Mouse (Mus musculus) stomach, embryonic 15.5 days (tissue): ENCODE data around the gene Tppp3. TPM values are rescaled to one million over a fixed set of nuclear protein-coding genes. Genes with fewer than 3 reads are reported as not detected.

Source experiments
- ATAC-seq: fragments of 200-750 bp; cut with Nextera tagmentation; 2 replicates; pipeline ENCODE4 v1.8.0; 2017; ENCODE audit warnings: low read depth, moderate number of reproducible peaks, moderate TSS enrichment; ENCODE audit not compliant: insufficient read depth, low FRiP score
- H3K27ac ChIP-seq: fragments of 300-500 bp; sonication (generic); 2 replicates; pipeline ENCODE4 v1.5.1; 2015; ENCODE audit warnings: mild to moderate bottlenecking, inconsistent platforms
- H3K27me3 ChIP-seq: fragments of 300-500 bp; sonication (generic); replicated peaks from 2 replicates; pipeline ENCODE4 v1.6.1; 2015; ENCODE audit warnings: inconsistent platforms
- H3K36me3 ChIP-seq: fragments of 300-500 bp; sonication (generic); 2 replicates; pipeline ENCODE4 v1.6.1; 2015; ENCODE audit warnings: inconsistent platforms
- H3K4me1 ChIP-seq: fragments of 300-500 bp; sonication (generic); 2 replicates; pipeline ENCODE4 v1.6.1; 2015; ENCODE audit warnings: inconsistent platforms
- H3K4me2 ChIP-seq: fragments of 300-500 bp; sonication (generic); 2 replicates; pipeline ENCODE4 v1.6.1; 2015; ENCODE audit warnings: mild to moderate bottlenecking, inconsistent platforms
- H3K4me3 ChIP-seq: fragments of 300-500 bp; sonication (generic); replicated peaks from 2 replicates; pipeline ENCODE4 v1.5.1; 2015; ENCODE audit warnings: inconsistent platforms
- H3K9ac ChIP-seq: fragments of 300-500 bp; sonication (generic); 2 replicates; pipeline ENCODE4 v1.6.1; 2015; ENCODE audit warnings: inconsistent platforms
- H3K9me3 ChIP-seq: fragments of 300-500 bp; sonication (generic); 2 replicates; pipeline ENCODE4 v1.6.1; 2016; ENCODE audit warnings: inconsistent platforms
- WGBS: fragments of 180-500 bp; shearing (Covaris S2); methylation state at CpG from one replicate; pipeline ENCODE4 v1.1.7; 2015; 5-methylcytosine and 5-hydroxymethylcytosine counted together
- polyA plus RNA-seq: library from polyadenylated mRNA; unstranded; fragments of >200 nt; fragmentation: Nextera tagmentation; extraction: Ambion mirVana; gene quantifications from 2 replicates; pipeline ENCODE4 v1.2.1, GENCODE M21; 2015

Gene Tppp3
- polyA plus RNA-seq, 1 experiment from 2014 or later, result 45.5 TPM

DNA sequence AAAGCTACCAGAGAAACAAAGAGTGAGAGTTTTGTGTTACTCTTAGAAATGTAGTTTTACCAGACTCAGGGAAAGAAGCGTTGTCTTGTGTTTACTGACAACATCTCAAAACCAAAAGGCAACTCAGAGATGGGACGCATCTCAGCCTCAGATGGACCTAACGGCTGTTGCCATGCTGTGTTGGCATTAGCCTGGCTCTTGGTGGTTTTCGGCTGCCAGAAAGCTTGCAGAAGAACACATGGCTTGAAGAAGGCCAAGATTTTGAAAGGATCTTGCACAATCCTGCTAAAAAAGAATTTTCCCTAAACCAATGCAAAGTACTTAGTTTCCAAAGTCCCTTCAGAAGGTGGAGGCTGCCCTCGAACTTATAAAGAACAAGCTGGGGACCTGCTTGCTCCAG is 28.7 kb downstream of the Tppp3 start:
- H3K9me3 ChIP-seq, result no peaks in the 10 kb centered on the region
- 0 out of 2 replicates have a peak, but pooled peaks cover 2% of the 10 kb centered on the region for H3K4me1 ChIP-seq
- ATAC-seq, result no peak
- H3K27me3 ChIP-seq, result no peaks in the 10 kb centered on the region
- no peaks in the 10 kb centered on the region for H3K36me3 ChIP-seq
- H3K27ac ChIP-seq, result no peak overlapping the region
- no peak overlapping the region for H3K9ac ChIP-seq
- no peak overlapping the region for H3K4me3 ChIP-seq
- H3K4me2 ChIP-seq, result no peak overlapping the region
- 89% methylated on average over 5 of the region's 5 CpGs for WGBS

DNA sequence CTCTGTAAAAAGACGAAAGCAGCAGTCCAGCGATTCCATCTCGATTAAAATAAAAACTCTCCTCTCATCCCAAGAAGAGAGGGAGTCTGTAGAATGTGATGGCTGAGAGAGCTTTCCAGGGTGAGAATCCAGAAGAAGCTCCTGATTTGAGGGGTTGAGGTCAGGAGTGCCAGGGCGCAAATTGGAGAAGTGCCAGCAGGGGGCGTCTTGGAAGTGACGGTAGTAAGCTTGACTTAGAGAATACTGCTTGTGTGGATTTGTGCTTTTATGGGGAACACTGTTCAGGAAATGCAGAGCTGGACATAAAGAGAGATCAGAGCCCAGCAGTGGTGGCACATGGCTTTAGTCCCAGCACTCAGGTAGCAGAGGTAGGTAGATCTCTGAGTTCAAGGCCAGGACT is 29.9 kb downstream of the Tppp3 start:
- WGBS, result 9% methylated on average over 6 of the region's 6 CpGs
- Histone ChIP-seq H3K4me2 (no peak overlapping the region), H3K36me3 (no peaks in the 10 kb centered on the region), H3K4me1 (0 out of 2 replicates have a peak, but pooled peaks cover 2% of the 10 kb centered on the region), H3K27me3 (no peaks in the 10 kb centered on the region), H3K27ac (no peak overlapping the region), H3K9ac (no peak overlapping the region), H3K4me3 (no peak overlapping the region), H3K9me3 (no peaks in the 10 kb centered on the region)
- no peak for ATAC-seq

DNA sequence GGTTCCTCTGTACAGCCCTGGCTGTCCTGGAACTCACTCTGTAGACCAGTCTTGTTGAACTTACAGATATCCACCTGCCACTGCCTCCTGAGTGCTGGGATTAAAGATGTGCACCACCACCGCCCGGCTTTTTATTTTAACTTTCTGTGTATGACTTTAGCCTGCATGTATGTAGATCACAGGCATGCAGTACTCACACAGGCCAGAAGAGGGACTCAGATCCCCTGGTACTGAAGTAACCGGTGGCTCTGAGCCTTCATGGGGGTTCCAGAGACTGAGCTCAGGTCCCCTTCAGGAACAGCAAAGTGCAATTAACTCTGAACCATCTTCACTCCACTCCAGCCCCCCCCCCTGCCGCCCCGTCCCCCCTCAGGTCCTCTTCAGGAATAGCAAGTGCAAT is 32.5 kb downstream of the Tppp3 start:
- Histone ChIP-seq H3K4me3 (no peak overlapping the region), H3K9ac (no peak overlapping the region), H3K36me3 (no peaks in the 10 kb centered on the region), H3K27ac (no peak overlapping the region), H3K27me3 (no peaks in the 10 kb centered on the region), H3K9me3 (no peaks in the 10 kb centered on the region), H3K4me1 (no peaks in the 10 kb centered on the region), H3K4me2 (no peak overlapping the region)
- 39% methylated on average over 5 of the region's 5 CpGs for WGBS
- no peak for ATAC-seq

- Histone ChIP-seq H3K36me3 (no peaks in the 10 kb centered on the region), H3K27ac (no peak overlapping the region), H3K4me1 (no peaks in the 10 kb centered on the region), H3K9ac (no peak overlapping the region), H3K4me3 (no peak overlapping the region), H3K9me3 (no peaks in the 10 kb centered on the region), H3K4me2 (no peak overlapping the region), H3K27me3 (no peaks in the 10 kb centered on the region)
- WGBS, result 78% methylated on average over 5 of the region's 5 CpGs
- ATAC-seq, result no peak
These were observed 34.1 kb downstream of the Tppp3 start for GRCm38 (mm10) chr8:105437078-105437748.

DNA sequence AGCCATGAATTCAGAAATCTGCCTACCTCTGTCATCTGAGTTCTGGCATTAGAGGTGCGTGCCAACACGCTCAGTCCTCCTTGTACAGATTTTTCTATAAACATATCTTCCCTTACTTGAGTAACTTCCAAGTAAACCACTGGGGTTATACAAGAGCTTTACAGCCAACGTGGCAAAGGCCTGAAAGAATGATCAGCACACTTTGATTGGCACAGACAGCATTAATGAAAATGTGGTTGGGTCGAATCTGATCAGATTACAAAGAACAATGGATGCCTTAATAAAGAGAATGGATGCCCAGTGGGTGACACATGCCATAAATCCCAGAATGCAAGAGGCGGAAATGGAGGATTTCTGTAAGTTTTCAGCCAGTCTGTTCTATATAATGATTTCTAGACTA is 35.1 kb downstream of the Tppp3 start:
- ATAC-seq, result no peak
- no peaks in the 10 kb centered on the region for H3K27me3 ChIP-seq
- H3K27ac ChIP-seq, result no peak overlapping the region
- no peaks in the 10 kb centered on the region for H3K36me3 ChIP-seq
- no peak overlapping the region for H3K4me3 ChIP-seq
- H3K9me3 ChIP-seq, result no peaks in the 10 kb centered on the region
- H3K4me2 ChIP-seq, result no peak overlapping the region
- H3K9ac ChIP-seq, result no peak overlapping the region
- 71% methylated on average over 5 of the region's 5 CpGs for WGBS
- no peaks in the 10 kb centered on the region for H3K4me1 ChIP-seq

GRCm38 (mm10) chr8:105434136-105434535 is 37.2 kb downstream of the Tppp3 start:
- Histone ChIP-seq H3K27me3 (no peaks in the 10 kb centered on the region), H3K36me3 (no peaks in the 10 kb centered on the region), H3K27ac (no peak overlapping the region), H3K4me2 (no peak overlapping the region), H3K4me1 (no peaks in the 10 kb centered on the region), H3K4me3 (no peak overlapping the region), H3K9ac (no peak overlapping the region), H3K9me3 (no peaks in the 10 kb centered on the region)
- WGBS, result 49% methylated on average over 5 of the region's 5 CpGs
- no peak for ATAC-seq

- Histone ChIP-seq H3K4me3 (no peak overlapping the region), H3K9me3 (no peaks in the 10 kb centered on the region), H3K36me3 (no peaks in the 10 kb centered on the region), H3K27ac (no peak overlapping the region), H3K4me2 (no peak overlapping the region), H3K27me3 (no peaks in the 10 kb centered on the region), H3K9ac (no peak overlapping the region), H3K4me1 (no peaks in the 10 kb centered on the region)
- ATAC-seq, result no peak
- WGBS, result 46% methylated on average over 5 of the region's 5 CpGs
These were observed 37.8 kb downstream of the Tppp3 start for GRCm38 (mm10) chr8:105433511-105433910.

GRCm38 (mm10) chr8:105433021-105433420 is 38.3 kb downstream of the Tppp3 start:
- no peak for ATAC-seq
- Histone ChIP-seq H3K36me3 (no peaks in the 10 kb centered on the region), H3K9me3 (no peaks in the 10 kb centered on the region), H3K4me2 (no peak overlapping the region), H3K4me1 (no peaks in the 10 kb centered on the region), H3K9ac (no peak overlapping the region), H3K4me3 (no peak overlapping the region), H3K27ac (no peak overlapping the region), H3K27me3 (no peaks in the 10 kb centered on the region)
- WGBS, result 56% methylated on average over 6 of the region's 6 CpGs

DNA sequence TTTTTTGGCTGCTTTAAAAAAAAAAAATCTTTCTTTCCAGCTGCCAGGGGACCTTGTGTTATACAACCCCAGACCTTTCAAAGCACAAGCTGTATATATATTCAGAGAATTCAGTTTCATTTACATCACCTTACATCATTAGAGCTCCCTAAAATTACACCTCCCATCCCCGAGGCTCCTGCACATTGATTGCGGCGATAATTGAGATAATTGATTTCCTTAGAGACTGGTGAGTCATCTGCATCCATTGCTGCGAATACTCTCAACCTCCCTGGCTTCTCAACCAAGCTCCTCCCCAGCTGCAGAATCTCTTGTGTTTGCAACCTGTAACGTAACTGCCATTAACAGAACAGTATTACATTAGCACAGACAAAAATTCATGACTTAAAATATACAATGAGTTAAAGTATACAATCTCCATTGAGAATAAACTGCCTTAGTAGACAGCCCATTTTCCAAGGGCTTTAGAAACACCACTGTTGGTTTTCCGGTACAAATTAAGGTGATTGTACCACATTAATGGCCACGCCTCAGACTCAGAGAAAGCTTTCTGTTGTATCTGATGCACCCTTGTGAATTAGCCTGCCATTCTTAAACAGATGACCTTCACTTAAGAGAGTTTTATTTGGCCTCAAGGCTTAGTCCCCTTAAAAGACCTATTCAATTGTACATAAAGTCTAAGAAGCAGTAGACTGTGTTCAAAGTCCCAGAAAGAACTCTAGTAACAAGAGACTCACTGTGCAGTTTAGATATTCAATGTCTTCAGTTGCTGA is 39.4 kb downstream of the Tppp3 start:
- no peaks in the 10 kb centered on the region for H3K36me3 ChIP-seq
- H3K4me2 ChIP-seq, result no peak overlapping the region
- no peaks in the 10 kb centered on the region for H3K27me3 ChIP-seq
- 58% methylated on average over 7 of the region's 7 CpGs for WGBS
- no peak overlapping the region for H3K4me3 ChIP-seq
- no peak overlapping the region for H3K27ac ChIP-seq
- H3K9ac ChIP-seq, result no peak overlapping the region
- no peak for ATAC-seq
- no peaks in the 10 kb centered on the region for H3K9me3 ChIP-seq
- H3K4me1 ChIP-seq, result no peaks in the 10 kb centered on the region

DNA sequence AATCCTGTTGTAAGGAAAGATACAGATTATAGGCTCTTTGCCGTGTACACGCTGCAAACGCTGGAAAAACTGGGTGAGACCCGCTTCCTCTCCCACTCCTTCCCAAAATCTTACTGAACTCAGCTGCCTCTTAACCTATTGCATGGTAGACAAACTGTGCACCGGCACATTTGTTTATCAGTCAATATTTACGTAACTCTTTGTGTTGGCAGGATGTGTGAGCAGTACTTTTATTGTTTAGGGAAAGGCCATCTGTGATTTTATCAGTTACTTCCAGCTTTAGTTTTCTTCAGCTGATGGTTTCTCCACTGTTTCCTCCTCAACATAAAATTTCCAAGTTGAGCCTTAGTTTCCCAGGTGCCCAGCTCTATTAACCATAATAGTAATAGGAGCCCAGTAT is 44.4 kb downstream of the Tppp3 start:
- no peaks in the 10 kb centered on the region for H3K27me3 ChIP-seq
- no peak overlapping the region for H3K4me2 ChIP-seq
- no peak overlapping the region for H3K9ac ChIP-seq
- no peaks in the 10 kb centered on the region for H3K9me3 ChIP-seq
- 54% methylated on average over 6 of the region's 6 CpGs for WGBS
- ATAC-seq, result no peak
- H3K36me3 ChIP-seq, result no peaks in the 10 kb centered on the region
- H3K4me1 ChIP-seq, result no peaks in the 10 kb centered on the region
- no peak overlapping the region for H3K27ac ChIP-seq
- no peak overlapping the region for H3K4me3 ChIP-seq

DNA sequence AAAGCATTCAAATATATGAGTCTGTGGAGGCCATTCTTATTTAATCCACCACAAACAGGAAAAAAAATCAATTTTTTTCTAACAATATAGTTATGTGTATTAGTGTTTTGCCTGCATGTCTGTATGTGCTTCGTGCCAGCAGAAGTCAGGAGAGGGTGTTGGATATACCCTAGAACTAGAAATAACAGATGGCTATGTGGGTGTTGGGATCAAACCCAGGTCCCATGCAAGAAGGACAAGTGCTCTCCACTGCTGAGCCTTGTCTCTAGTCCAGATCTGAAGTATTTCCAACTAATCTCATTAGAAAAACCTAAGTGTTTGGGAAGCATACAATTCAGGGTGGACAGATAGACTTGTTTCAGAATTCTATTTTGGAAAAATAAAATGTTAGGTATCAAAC is 49.3 kb downstream of the Tppp3 start:
- H3K36me3 ChIP-seq, result no peaks in the 10 kb centered on the region
- H3K27me3 ChIP-seq, result no peaks in the 10 kb centered on the region
- no peak overlapping the region for H3K27ac ChIP-seq
- 66% methylated on average over 1 of the region's 1 CpGs for WGBS
- H3K4me3 ChIP-seq, result no peak overlapping the region
- no peak overlapping the region for H3K9ac ChIP-seq
- no peak for ATAC-seq
- H3K9me3 ChIP-seq, result no peaks in the 10 kb centered on the region
- H3K4me2 ChIP-seq, result no peak overlapping the region
- no peaks in the 10 kb centered on the region for H3K4me1 ChIP-seq

DNA sequence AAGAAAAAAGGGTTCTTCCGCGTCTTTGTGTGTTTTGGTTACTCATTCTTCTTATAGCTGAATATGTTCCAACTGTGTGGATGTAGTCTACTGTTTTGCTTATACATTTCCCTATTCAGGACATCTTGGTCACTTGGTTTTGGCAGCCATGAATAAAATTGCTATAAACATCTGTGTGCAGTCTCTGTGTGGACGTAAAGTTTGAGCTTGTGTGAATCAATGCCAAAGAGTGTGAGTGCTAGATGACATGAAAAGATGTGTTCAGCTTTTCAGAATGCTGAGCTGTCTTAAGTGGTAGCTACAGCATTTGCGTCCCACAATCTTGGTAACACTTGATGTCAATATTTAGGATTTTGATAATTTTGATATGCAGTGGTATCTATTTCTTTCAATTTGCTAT is 51.5 kb downstream of the Tppp3 start:
- no peaks in the 10 kb centered on the region for H3K9me3 ChIP-seq
- H3K27ac ChIP-seq, result no peak overlapping the region
- no peak for ATAC-seq
- H3K4me3 ChIP-seq, result no peak overlapping the region
- H3K4me2 ChIP-seq, result no peak overlapping the region
- no peaks in the 10 kb centered on the region for H3K27me3 ChIP-seq
- no peaks in the 10 kb centered on the region for H3K36me3 ChIP-seq
- H3K4me1 ChIP-seq, result no peaks in the 10 kb centered on the region
- no peak overlapping the region for H3K9ac ChIP-seq
- WGBS, result 72% methylated on average over 4 of the region's 4 CpGs
